Mouse (Mus musculus): ENCODE measurements around the gene Speer3.
"Not testable (repeated sequence)": the region's sequence is repeated elsewhere in the genome, so short reads cannot be mapped to it uniquely, and the experiment has no call there.

The Speer3 gene

DNA sequence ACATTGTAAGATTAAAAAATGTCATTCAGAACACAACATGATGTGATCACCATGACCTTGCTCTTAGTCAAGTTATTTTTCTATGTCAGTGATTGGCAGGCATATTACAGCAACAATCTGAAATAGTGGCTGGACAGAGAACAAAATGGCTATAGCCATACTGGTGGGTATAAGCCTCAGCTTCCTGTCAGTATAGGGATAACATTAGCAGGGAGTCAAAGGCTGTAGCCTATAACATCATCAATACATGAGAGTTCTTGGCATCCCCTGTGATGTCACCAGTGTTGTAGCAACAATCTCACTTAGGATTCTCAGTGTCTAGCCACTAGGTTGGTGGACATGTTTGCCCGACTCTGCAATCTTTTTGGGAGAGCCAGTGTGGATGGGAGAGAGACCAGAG, at the start of gene Speer3:
Gene Speer3, plus strand, starts transcription at position 301 of the 400 bp plus-strand sequence.
- no peak for DNase-seq (ENCODE audit: low spot score)

DNA sequence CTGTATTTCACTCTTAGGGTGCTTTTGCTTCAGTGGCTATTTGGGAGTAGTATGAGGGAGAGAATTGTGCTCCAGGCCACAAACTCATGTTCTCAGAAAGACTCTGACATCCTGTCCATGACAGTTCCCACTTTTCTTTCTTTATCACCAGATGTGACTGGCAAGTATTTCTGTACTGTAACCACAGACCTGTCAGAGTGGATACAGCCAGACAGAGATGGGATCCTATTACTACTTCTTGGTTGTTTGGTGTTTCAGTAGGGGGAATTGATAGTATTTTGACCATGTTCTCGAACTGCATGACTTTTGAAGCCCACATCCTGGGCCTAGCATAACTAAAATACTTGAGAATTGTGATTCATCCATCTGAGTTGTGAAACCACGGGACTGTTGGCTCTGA, 19.1 kb downstream of the Speer3 start:
- not testable (repeated sequence) for DNase-seq (ENCODE audit: low spot score)

DNA sequence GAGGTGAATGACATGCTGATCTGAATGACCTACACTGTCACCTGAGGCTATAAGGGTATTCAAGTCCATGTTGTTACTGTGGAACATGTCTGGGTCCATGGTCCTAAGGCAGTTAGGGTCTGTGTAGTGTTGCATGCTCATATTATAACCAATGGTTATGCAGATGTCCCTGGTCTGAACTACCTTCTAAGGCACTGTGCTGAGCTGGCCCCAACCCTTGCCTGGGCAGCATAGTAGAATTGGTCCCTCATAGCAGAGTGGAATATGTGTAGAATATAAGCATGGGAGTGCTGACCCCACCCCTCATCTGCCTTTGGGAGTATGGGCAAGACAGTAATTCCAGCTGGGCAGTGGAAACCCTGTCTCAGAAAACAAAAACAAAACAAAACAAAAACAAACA, 33.7 kb downstream of the Speer3 start:
- no peak for DNase-seq (ENCODE audit: low spot score)

DNA sequence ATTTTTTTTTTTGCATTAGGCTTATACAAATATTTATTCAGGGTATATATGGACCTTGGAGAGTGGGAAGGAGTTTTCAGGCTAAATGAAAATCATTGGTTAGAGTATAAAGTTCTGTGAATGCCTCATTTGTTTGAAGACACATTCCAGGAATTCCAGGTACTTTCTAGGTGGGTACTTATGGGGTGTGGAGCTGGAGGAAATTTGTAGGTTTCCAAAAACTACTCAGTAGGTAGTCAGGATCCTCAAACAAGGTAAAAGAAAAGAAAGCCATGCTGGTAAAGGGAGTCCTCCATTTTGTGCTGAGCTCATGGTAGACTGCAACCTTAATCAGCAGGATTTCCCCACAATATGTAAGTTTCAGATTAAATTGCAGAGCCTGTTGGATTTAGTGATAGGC, 35.3 kb downstream of the Speer3 start:
- no peak for DNase-seq (ENCODE audit: low spot score)

DNA sequence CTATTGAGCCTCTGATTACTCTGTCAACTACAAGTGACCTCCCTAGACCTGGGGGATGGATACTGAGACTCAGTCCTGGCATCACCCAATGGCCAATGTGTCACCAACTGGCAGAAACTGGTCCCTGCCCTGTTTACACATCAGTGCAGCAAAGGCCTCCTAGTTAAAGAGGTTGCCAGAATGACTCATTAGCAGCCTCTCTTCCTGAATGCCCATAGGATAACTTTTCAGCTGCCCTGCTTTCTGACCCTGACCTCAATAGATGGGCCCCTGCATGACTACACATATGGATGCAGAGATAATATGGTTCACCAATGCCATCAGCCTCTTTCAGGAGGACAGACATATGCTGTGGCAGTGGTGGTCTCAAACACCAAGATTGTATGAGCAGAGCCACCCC, 52.9 kb downstream of the Speer3 start:
- no peak for DNase-seq (ENCODE audit: low spot score)

Data from yolk sac, embryonic 10.5 days (tissue).